Mouse (Mus musculus) myocyte (in vitro differentiated cells): ENCODE data around the gene Farsa.

Experiments used
- CEBPB ChIP-seq: IDR thresholded peaks from 2 replicates; pipeline ENCODE4 v1.6.1; 2011; ENCODE audit warnings: mild to moderate bottlenecking, moderate library complexity; ENCODE audit not compliant: poor library complexity, insufficient read depth, severe bottlenecking
- E2F4 ChIP-seq: IDR thresholded peaks from one replicate; pipeline ENCODE4 v1.6.1; 2011; ENCODE audit warnings: mild to moderate bottlenecking, control low read depth, moderate library complexity; ENCODE audit not compliant: insufficient read depth
- MAX ChIP-seq: IDR thresholded peaks from one replicate; pipeline ENCODE4 v1.6.1; 2011; ENCODE audit warnings: low read depth, mild to moderate bottlenecking, control low read depth
- POLR2A ChIP-seq: IDR thresholded peaks from one replicate; pipeline ENCODE4 v1.6.1; 2011; ENCODE audit warnings: low read depth, mild to moderate bottlenecking, control low read depth, moderate library complexity; ENCODE audit not compliant: insufficient read length
- POLR2AphosphoS2 ChIP-seq: IDR thresholded peaks from one replicate; pipeline ENCODE4 v1.6.1; 2011; ENCODE audit warnings: low read depth, control low read depth; ENCODE audit not compliant: insufficient read length
- SRF ChIP-seq: IDR thresholded peaks from one replicate; pipeline ENCODE4 v1.6.1; 2011; ENCODE audit warnings: low read depth; ENCODE audit not compliant: control insufficient read depth, insufficient read length
- USF1 ChIP-seq: IDR thresholded peaks from one replicate; pipeline ENCODE4 v1.6.1; 2011; ENCODE audit warnings: low read depth, mild to moderate bottlenecking, control low read depth, moderate library complexity

DNA sequence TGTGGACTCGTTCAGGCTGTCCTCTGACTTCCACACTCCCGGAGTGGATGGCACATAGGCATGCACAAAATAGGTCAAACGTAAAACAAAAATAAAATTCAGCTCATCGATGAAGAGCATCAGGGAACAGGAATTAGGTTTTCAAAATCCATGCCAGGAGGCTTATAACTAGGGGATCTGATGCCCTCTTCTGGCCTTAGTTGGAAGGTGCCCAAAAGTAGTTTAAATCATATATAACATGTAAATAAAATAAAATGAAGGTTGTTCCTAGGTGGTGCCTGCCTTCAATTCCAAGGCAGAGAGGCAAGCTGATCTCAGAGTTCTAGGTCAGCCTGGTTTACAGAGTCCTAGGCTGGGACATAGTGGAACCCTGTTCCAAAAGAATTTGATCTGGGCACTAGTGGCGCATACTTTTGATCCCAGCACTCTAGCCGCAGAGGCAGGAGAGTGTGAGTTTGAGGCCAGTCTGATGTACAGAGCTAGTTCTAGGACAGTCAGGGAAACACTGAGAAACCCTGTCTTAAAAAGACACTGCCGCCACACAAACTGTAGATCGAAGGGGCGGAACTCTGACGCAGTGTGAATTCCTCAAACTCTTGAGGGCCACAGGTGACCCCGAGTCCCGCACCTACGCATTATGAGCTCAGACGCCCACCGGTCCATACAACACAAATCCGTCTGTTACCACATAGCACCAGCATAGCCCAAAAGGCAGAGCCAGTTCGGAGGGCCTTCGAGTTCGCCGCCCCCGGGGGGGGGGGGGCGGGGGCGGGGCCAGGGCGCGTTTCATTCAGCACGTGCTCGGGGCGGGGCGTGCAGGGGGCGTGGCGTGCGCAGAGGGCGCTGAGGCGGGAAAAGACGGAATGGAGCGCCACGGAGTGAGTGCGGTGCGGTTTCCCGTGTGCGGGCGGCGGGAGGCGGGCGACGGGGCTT is 14.9 kb downstream of the Farsa start, which contains the start of gene Syce2:
- TF ChIP-seq USF1 (no peak), CEBPB (no peak), SRF (no peak), POLR2AphosphoS2 (peak; percentile 42), POLR2A (no peak), E2F4 (no peak), MAX (no peak)
